Mouse (Mus musculus) heart, embryonic 15.5 days (tissue): Measurements from ENCODE around the gene Rpl21. TPM values are rescaled to one million over a fixed set of nuclear protein-coding genes. Genes with fewer than 3 reads are reported as not detected.

Source experiments
- ATAC-seq: fragments of 200-750 bp; cut with Nextera tagmentation; replicated peaks from 2 replicates; pipeline ENCODE4 v1.8.0; 2017; ENCODE audit warnings: low read depth, moderate TSS enrichment; ENCODE audit not compliant: insufficient number of reproducible peaks, insufficient read depth, low FRiP score
- H3K27ac ChIP-seq: fragments of 300-500 bp; sonication (generic); 2 replicates; pipeline ENCODE4 v1.5.1; 2015; ENCODE audit warnings: mild to moderate bottlenecking, inconsistent platforms
- H3K27me3 ChIP-seq: fragments of 300-500 bp; sonication (generic); 2 replicates; pipeline ENCODE4 v1.6.1; 2015; ENCODE audit warnings: inconsistent platforms
- H3K36me3 ChIP-seq: fragments of 300-500 bp; sonication (generic); 2 replicates; pipeline ENCODE4 v1.6.1; 2015; ENCODE audit warnings: mild to moderate bottlenecking, inconsistent platforms
- H3K4me1 ChIP-seq: fragments of 300-500 bp; sonication (generic); replicated peaks from 2 replicates; pipeline ENCODE4 v1.6.1; 2015; ENCODE audit warnings: inconsistent platforms
- H3K4me2 ChIP-seq: fragments of 300-500 bp; sonication (generic); 2 replicates; pipeline ENCODE4 v1.6.1; 2015; ENCODE audit warnings: inconsistent platforms, mild to moderate bottlenecking, moderate library complexity
- H3K4me3 ChIP-seq: fragments of 300-500 bp; sonication (generic); 2 replicates; pipeline ENCODE4 v1.5.1; 2015; ENCODE audit warnings: mild to moderate bottlenecking, inconsistent platforms
- H3K9ac ChIP-seq: fragments of 300-500 bp; sonication (generic); 2 replicates; pipeline ENCODE4 v1.6.1; 2015; ENCODE audit warnings: mild to moderate bottlenecking, inconsistent platforms
- H3K9me3 ChIP-seq: fragments of 300-500 bp; sonication (generic); replicated peaks from 2 replicates; pipeline ENCODE4 v1.6.1; 2016; ENCODE audit warnings: inconsistent platforms
- WGBS: fragments of 180-500 bp; shearing (Covaris S2); methylation state at CpG from one replicate; pipeline ENCODE4 v1.1.7; 2015; ENCODE audit warnings: mixed read lengths; 5-methylcytosine and 5-hydroxymethylcytosine counted together
- polyA plus RNA-seq: library from polyadenylated mRNA; unstranded; fragments of >200 nt; fragmentation: Nextera tagmentation; extraction: Ambion mirVana; gene quantifications from 2 replicates; pipeline ENCODE4 v1.2.1, GENCODE M21; 2015

Rpl21 gene
- polyA plus RNA-seq, 1 experiment from 2014 or later: 325 TPM

GRCm38 (mm10) chr5:146848936-146849582 is 16.4 kb downstream of the Rpl21 start:
- 85% methylated on average over 4 of the region's 4 CpGs for WGBS
- Histone ChIP-seq H3K9ac (no peak overlapping the region), H3K9me3 (no peaks in the 10 kb centered on the region), H3K4me3 (no peak overlapping the region), H3K27ac (no peak overlapping the region), H3K27me3 (peaks cover 4% of the 10 kb centered on the region; the same call in 1 of the 2 replicates), H3K4me2 (no peak overlapping the region), H3K4me1 (peaks cover 19% of the 10 kb centered on the region), H3K36me3 (no peaks in the 10 kb centered on the region)
- no peak for ATAC-seq

GRCm38 (mm10) chr5:146856106-146856505 is 23.4 kb downstream of the Rpl21 start:
- H3K4me3 ChIP-seq: no peak overlapping the region
- WGBS: 84% methylated on average over 3 of the region's 3 CpGs
- no peaks in the 10 kb centered on the region for H3K27me3 ChIP-seq
- no peaks in the 10 kb centered on the region for H3K36me3 ChIP-seq
- no peaks in the 10 kb centered on the region for H3K9me3 ChIP-seq
- ATAC-seq: no peak
- H3K4me2 ChIP-seq: no peak overlapping the region
- H3K9ac ChIP-seq: no peak overlapping the region
- H3K27ac ChIP-seq: no peak overlapping the region
- no peaks in the 10 kb centered on the region for H3K4me1 ChIP-seq

DNA sequence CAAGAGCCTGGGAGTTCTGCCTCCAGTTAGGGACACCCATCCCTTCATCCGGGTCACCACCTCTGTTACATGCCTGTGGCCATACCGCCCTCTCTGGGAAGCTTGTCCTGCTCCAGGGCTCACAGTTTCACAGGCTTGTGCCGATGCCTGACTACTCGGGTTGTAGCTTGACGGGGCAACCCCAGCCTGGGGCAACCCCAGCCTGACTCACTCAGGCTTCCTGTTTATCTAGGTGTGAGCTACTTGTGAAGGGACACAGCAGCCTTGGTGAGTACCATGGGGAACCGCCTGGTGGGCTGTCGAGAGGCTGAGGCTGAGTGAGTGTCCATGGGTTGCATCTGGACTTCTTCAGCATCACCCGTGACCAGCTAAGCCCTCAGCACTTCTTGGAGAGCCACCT is 24.9 kb downstream of the Rpl21 start:
- H3K9me3 ChIP-seq: no peaks in the 10 kb centered on the region
- H3K4me3 ChIP-seq: no peak overlapping the region
- no peaks in the 10 kb centered on the region for H3K36me3 ChIP-seq
- H3K27ac ChIP-seq: no peak overlapping the region
- no peaks in the 10 kb centered on the region for H3K4me1 ChIP-seq
- H3K4me2 ChIP-seq: no peak overlapping the region
- 59% methylated on average over 8 of the region's 8 CpGs for WGBS
- no peak overlapping the region for H3K9ac ChIP-seq
- ATAC-seq: no peak
- H3K27me3 ChIP-seq: no peaks in the 10 kb centered on the region

- Histone ChIP-seq H3K27ac (no peak overlapping the region), H3K36me3 (no peaks in the 10 kb centered on the region), H3K27me3 (no peaks in the 10 kb centered on the region), H3K9ac (no peak overlapping the region), H3K9me3 (no peaks in the 10 kb centered on the region), H3K4me2 (no peak overlapping the region), H3K4me3 (no peak overlapping the region), H3K4me1 (no peaks in the 10 kb centered on the region)
- no peak for ATAC-seq
- 87% methylated on average over 9 of the region's 9 CpGs for WGBS
Observed at GRCm38 (mm10) chr5:146858772-146859171, 26.1 kb downstream of the Rpl21 start.

- Histone ChIP-seq H3K4me1 (no peaks in the 10 kb centered on the region), H3K4me3 (no peak overlapping the region), H3K27ac (no peak overlapping the region), H3K4me2 (no peak overlapping the region), H3K9me3 (no peaks in the 10 kb centered on the region), H3K27me3 (no peaks in the 10 kb centered on the region), H3K36me3 (no peaks in the 10 kb centered on the region), H3K9ac (no peak overlapping the region)
- ATAC-seq: no peak
- WGBS: 74% methylated on average over 8 of the region's 8 CpGs
Observed at GRCm38 (mm10) chr5:146859246-146859645, 26.6 kb downstream of the Rpl21 start.

DNA sequence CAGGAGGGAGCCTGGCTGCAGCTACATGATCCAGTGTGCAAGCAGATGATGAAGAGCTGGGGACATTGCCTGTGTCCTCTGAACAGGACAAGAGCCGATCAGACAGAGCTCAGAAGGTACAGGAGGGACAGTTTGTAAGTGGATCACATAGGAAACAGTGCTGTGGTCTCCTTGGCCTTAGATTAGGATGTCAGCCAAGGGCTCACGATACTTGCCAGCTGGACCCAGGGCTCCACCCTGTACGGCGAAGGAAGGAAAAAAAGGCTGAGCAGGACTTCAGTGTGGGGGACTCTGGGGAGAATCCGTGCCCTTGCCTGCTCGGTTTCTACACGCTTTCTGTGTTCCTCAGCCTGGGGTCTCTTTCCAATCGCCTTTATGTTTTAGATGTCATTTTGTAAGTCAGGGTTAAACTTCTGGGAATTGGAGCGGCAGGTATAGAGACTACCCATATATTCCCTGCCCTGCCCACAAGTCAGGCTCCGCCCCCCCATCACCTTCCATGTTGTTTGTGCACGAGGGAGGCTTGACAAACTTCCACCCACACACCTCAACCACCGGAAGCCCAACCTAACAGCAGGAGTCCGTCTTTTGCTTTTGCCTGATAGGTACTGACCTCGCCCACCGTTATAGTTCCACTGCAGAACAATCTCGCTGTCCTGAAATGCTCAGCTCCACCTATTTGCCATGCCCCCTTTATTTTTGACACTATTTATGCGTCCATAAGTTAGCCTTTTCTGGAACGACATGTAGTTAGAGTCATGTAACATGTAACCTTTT is 27.7 kb downstream of the Rpl21 start:
- 63% methylated on average over 18 of the region's 18 CpGs for WGBS
- no peak for ATAC-seq

GRCm38 (mm10) chr5:146861588-146861987 is 28.9 kb downstream of the Rpl21 start:
- ATAC-seq: no peak
- H3K4me2 ChIP-seq: no peak overlapping the region
- H3K4me1 ChIP-seq: peaks cover under 1% of the 10 kb centered on the region; the same call in 1 of the 2 replicates
- WGBS: 47% methylated on average over 7 of the region's 7 CpGs
- H3K27ac ChIP-seq: no peak overlapping the region
- no peaks in the 10 kb centered on the region for H3K27me3 ChIP-seq
- H3K36me3 ChIP-seq: no peaks in the 10 kb centered on the region
- no peaks in the 10 kb centered on the region for H3K9me3 ChIP-seq
- no peak overlapping the region for H3K4me3 ChIP-seq
- no peak overlapping the region for H3K9ac ChIP-seq

More for the DNA sequence above, 27.7 kb downstream of the Rpl21 start:
- H3K4me2 ChIP-seq: no peak overlapping the region
- H3K4me1 ChIP-seq: no peaks in the 10 kb centered on the region
- H3K9ac ChIP-seq: no peak overlapping the region
- H3K36me3 ChIP-seq: no peaks in the 10 kb centered on the region
- H3K9me3 ChIP-seq: no peaks in the 10 kb centered on the region
- no peak overlapping the region for H3K27ac ChIP-seq
- H3K4me3 ChIP-seq: no peak overlapping the region
- no peaks in the 10 kb centered on the region for H3K27me3 ChIP-seq

GRCm38 (mm10) chr5:146865511-146865910 is 32.8 kb downstream of the Rpl21 start:
- H3K27me3 ChIP-seq: no peaks in the 10 kb centered on the region
- H3K36me3 ChIP-seq: no peaks in the 10 kb centered on the region
- WGBS: 66% methylated on average over 4 of the region's 4 CpGs
- no peaks in the 10 kb centered on the region for H3K9me3 ChIP-seq
- peaks cover 14% of the 10 kb centered on the region for H3K4me1 ChIP-seq
- no peak overlapping the region for H3K4me2 ChIP-seq
- no peak overlapping the region for H3K4me3 ChIP-seq
- ATAC-seq: no peak
- no peak overlapping the region for H3K27ac ChIP-seq
- no peak overlapping the region for H3K9ac ChIP-seq

DNA sequence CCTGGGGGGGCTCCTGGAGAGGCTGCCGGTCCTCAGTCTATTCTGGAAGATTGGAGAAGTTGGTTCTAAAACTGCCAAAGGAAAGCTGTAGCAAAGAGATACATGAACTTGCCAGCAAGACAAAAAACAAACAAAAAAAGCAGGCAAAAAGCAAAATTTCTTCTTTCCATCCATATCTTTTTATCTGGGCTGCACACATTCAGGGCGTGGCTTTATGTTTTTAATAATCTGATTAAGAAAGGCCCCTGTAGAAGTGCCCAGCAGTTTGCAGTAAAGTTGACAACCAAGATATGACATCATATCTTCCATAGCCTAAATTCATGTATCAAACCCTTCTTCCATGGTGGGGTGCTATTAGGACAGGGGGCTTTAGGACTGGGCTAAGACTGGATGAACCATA is 33.6 kb downstream of the Rpl21 start:
- Histone ChIP-seq H3K27ac (no peak overlapping the region), H3K27me3 (no peaks in the 10 kb centered on the region), H3K9me3 (no peaks in the 10 kb centered on the region), H3K4me2 (no peak overlapping the region), H3K4me1 (peaks cover 14% of the 10 kb centered on the region), H3K9ac (no peak overlapping the region), H3K4me3 (no peak overlapping the region), H3K36me3 (no peaks in the 10 kb centered on the region)
- no peak for ATAC-seq
- whole genome bisulfite sequencing: 87% methylated on average over 2 of the region's 2 CpGs

DNA sequence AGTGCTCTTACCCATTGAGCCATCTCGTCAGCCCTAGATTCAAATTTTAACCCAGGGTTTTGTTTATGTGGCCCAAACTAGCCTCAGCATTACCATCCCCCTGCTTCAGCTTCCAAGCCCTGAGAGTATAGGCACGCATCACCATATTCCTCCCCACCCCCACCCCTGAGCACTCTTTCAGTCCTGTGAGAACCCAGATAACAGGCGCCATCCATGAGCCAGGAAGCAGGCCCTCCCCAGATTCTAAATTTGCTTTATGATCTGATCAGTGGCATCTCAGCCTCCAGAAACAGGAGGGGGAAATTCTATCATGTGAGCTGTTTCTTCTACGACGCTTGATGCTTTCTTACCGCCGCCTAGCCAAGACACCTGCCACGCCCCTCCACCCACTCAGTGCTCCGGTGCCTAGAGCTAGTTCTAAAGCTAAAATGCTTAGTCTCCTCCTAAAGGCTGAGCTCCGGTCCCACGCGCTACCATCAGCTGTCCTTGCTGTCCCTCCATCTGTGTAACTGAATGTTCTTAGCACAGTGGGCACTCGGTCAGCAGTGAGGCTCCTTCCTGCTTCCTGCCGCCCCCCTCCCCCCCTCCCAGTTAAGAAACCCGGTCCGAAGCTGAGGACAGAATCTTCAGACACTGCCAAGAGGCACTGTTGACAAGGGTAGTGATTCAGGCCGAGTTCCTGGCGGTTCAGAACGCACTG is 34.7 kb downstream of the Rpl21 start:
- Histone ChIP-seq H3K4me1 (peaks cover 14% of the 10 kb centered on the region), H3K27me3 (no peaks in the 10 kb centered on the region), H3K4me2 (peak overlapping the region; percentile 65), H3K9me3 (no peaks in the 10 kb centered on the region), H3K4me3 (peak overlapping the region; percentile 35), H3K27ac (peak overlapping the region; percentile 63), H3K9ac (peak overlapping the region; percentile 14; the same call in 1 of the 2 replicates), H3K36me3 (no peaks in the 10 kb centered on the region)
- WGBS: 3% methylated on average over 19 of the region's 19 CpGs
- peak; percentile 58 for ATAC-seq

- Histone ChIP-seq H3K9ac (no peak overlapping the region), H3K27me3 (no peaks in the 10 kb centered on the region), H3K4me1 (peaks cover 14% of the 10 kb centered on the region), H3K27ac (peak overlapping the region; percentile 63), H3K9me3 (no peaks in the 10 kb centered on the region), H3K4me3 (peak overlapping the region; percentile 35), H3K36me3 (no peaks in the 10 kb centered on the region), H3K4me2 (peak overlapping the region; percentile 65)
- WGBS: 12% methylated on average over 4 of the region's 4 CpGs
- ATAC-seq: peak; percentile 14; the same call in 1 of the 2 replicates
Observed at GRCm38 (mm10) chr5:146867946-146868314, 35.2 kb downstream of the Rpl21 start.
